Comparison of ENCODE assay signal across 7 mouse cellular contexts in genomic region chr5:106560631-106561498, GRCm38 (mm10). TPM values are rescaled to one million over a fixed set of nuclear protein-coding genes. Genes with fewer than 3 reads are reported as not detected.
DNase-seq lines count a peak whose midpoint lies in the region; ATAC-seq and TF ChIP-seq lines count a peak whose summit lies in the region.

No protein-coding gene starts in this region.

- peak; percentile 15 for DNase-seq in right cerebral cortex, postnatal 4 days
- DNase-seq in right cerebral cortex, postnatal 36 days (ENCODE audit: low spot score in 2 of 2), result no peak
- peak; percentile 39 for DNase-seq in mesoderm, embryonic 11.5 days (ENCODE audit: low read depth, low spot score)
- DNase-seq in ovary, postnatal 36 days (ENCODE audit: low spot score), result no peak

- peaks cover 1% of the 10 kb centered on the region; the same call in 1 of the 2 replicates for H3K4me1 ChIP-seq in cortical plate, adult 2 months (ENCODE audit: control insufficient read depth, insufficient read depth, low read length)
- peaks cover 40% of the 10 kb centered on the region for H3K4me1 ChIP-seq in hindbrain, embryonic 12.5 days

- 0 out of 2 replicates have a peak overlapping the region, but pooled peaks have one; percentile 16 for H3K4me3 ChIP-seq in cortical plate, adult 2 months (ENCODE audit: insufficient read depth, low read length)
- peak overlapping the region; percentile 30 for H3K4me3 ChIP-seq in hindbrain, embryonic 12.5 days

- no peak overlapping the region for H3K27ac ChIP-seq in cortical plate, adult 2 months (ENCODE audit: insufficient read depth, low read length)
- H3K27ac ChIP-seq in hindbrain, embryonic 12.5 days, result peak overlapping the region; percentile 62

- H3K4me2 ChIP-seq in hindbrain, embryonic 12.5 days (replicated peaks), result peak overlapping the region; percentile 61

- 3% methylated on average over 40 of the region's 40 CpGs for WGBS in hindbrain, embryonic 12.5 days

- peak overlapping the region; percentile 60; the same call in 1 of the 2 replicates for H3K9ac ChIP-seq in hindbrain, embryonic 12.5 days

- no peak for TF ChIP-seq CTCF in cortical plate, adult 2 months (IDR thresholded peaks at IDR 0.05; ENCODE audit: extremely low read depth, insufficient read depth, low read length)

- H3K36me3 ChIP-seq in hindbrain, embryonic 12.5 days, result no peaks in the 10 kb centered on the region

- no peak for TF ChIP-seq POLR2A in cortical plate, adult 2 months (IDR thresholded peaks at IDR 0.05; ENCODE audit: extremely low read depth, insufficient read depth, low read length)

- peak; percentile 53 for ATAC-seq in hindbrain, embryonic 12.5 days (ENCODE audit: low FRiP score)
- no peak for ATAC-seq in erythroid progenitor cell, adult 5-6 weeks (replicated peaks; ENCODE audit: low FRiP score, poor library complexity, severe bottlenecking)

- no peaks in the 10 kb centered on the region for H3K9me3 ChIP-seq in hindbrain, embryonic 12.5 days (replicated peaks)

- H3K27me3 ChIP-seq in hindbrain, embryonic 12.5 days, result peaks cover 87% of the 10 kb centered on the region

RNA-seq across cellular contexts. Expression of gene Gm17304, which starts 48.0 kb away (rescaled TPM):
- not detected in 2 replicates for polyA plus RNA-seq in cortical plate, adult 2 months (2012; rRNA removed)
- polyA plus RNA-seq in hindbrain, embryonic 12.5 days (2016; fragmentation: Nextera tagmentation; extraction: Ambion mirVana), result not detected in 2 replicates
- not detected in 2 replicates for total RNA-seq in erythroid progenitor cell, adult 5-6 weeks (2015; ENCODE audit: low replicate concordance)
- total RNA-seq in erythroid progenitor cell, adult 5-6 weeks (2017; ENCODE audit: low replicate concordance), result not detected in 2 replicates

Comparison
In these comparisons a context has a peak if more than half of its experiments do, and no peak if none do; other contexts are left out.
1. DNase-seq: peak in right cerebral cortex, postnatal 4 days (single experiment) and mesoderm, embryonic 11.5 days (single experiment); none in right cerebral cortex, postnatal 36 days (0 of 2) and ovary, postnatal 36 days (single experiment).